Mouse (Mus musculus) spleen, postnatal 10 days (tissue): ENCODE results near the gene Agbl3.

Experiments used
- DNase-seq, 2 experiments: peaks; one replicate each; pipeline ENCODE4 v3.0.0; 2021 to 2022; ENCODE audit warnings: low spot score in 2 of 2

Agbl3 gene

GRCm38 (mm10) chr6:34874101-34874921 is 94.1 kb downstream of the Agbl3 start:
- DNase-seq: peak; percentile 39 to 65

- DNase-seq: peak; percentile 73
Measured at GRCm38 (mm10) chr6:34875268-34875761, 95.1 kb downstream of the Agbl3 start.

GRCm38 (mm10) chr6:34875966-34876834 is 96.0 kb downstream of the Agbl3 start:
- DNase-seq: peak; percentile 55 to 60

- DNase-seq: peak; percentile 29 to 42
Measured at GRCm38 (mm10) chr6:34876835-34877156, 96.6 kb downstream of the Agbl3 start.

- peak; percentile 82 to 93 for DNase-seq
Measured at GRCm38 (mm10) chr6:34877509-34878321, 97.5 kb downstream of the Agbl3 start, which contains the start of gene Cyren. Gene Cyren (minus strand): TSS chr6:34878060.

GRCm38 (mm10) chr6:34879101-34879740 is 99.0 kb downstream of the Agbl3 start:
- no peak for DNase-seq

- peak in 1 of 2 experiments; percentile 66 for DNase-seq
Measured at GRCm38 (mm10) chr6:34879911-34880475, 99.8 kb downstream of the Agbl3 start.

- no peak for DNase-seq
Measured at GRCm38 (mm10) chr6:34884724-34885123, 104.5 kb downstream of the Agbl3 start.

GRCm38 (mm10) chr6:34887131-34887850 is 107.1 kb downstream of the Agbl3 start:
- no peak for DNase-seq

GRCm38 (mm10) chr6:34889185-34889584 is 109.0 kb downstream of the Agbl3 start:
- no peak for DNase-seq

GRCm38 (mm10) chr6:34895569-34895968 is 115.3 kb downstream of the Agbl3 start:
- no peak for DNase-seq

GRCm38 (mm10) chr6:34896168-34896780 is 116.0 kb downstream of the Agbl3 start:
- DNase-seq: no peak

GRCm38 (mm10) chr6:34899127-34899526 is 118.9 kb downstream of the Agbl3 start:
- DNase-seq: no peak

GRCm38 (mm10) chr6:34900990-34901389 is 120.8 kb downstream of the Agbl3 start:
- DNase-seq: no peak

GRCm38 (mm10) chr6:34901911-34902444 is 121.7 kb downstream of the Agbl3 start:
- peak; percentile 25 to 57 for DNase-seq

- DNase-seq: no peak
Measured at GRCm38 (mm10) chr6:34902578-34902977, 122.3 kb downstream of the Agbl3 start.

GRCm38 (mm10) chr6:34903441-34903840 is 123.2 kb downstream of the Agbl3 start:
- peak in 1 of 2 experiments; percentile 43 for DNase-seq

- no peak for DNase-seq
Measured at GRCm38 (mm10) chr6:34903851-34904250, 123.6 kb downstream of the Agbl3 start.

GRCm38 (mm10) chr6:34904361-34904760 is 124.1 kb downstream of the Agbl3 start:
- DNase-seq: no peak
